Mouse (Mus musculus): ENCODE results near the gene Fam217b. TPM values are rescaled to one million over a fixed set of nuclear protein-coding genes. Genes with fewer than 3 reads are reported as not detected.

The Fam217b gene
- total RNA-seq, 4 experiments from 2014 or later: 2.3 to 5.5 (median 2.6) TPM

GRCm38 (mm10) chr2:178433903-178434302 lies 19.6 kb downstream of the Fam217b start:
- no peak for DNase-seq (ENCODE audit: low spot score in 2 of 2)

GRCm38 (mm10) chr2:178437311-178437710 lies 23.0 kb downstream of the Fam217b start:
- no peak for DNase-seq (ENCODE audit: low spot score in 2 of 2)

GRCm38 (mm10) chr2:178449386-178449785 lies 35.1 kb downstream of the Fam217b start:
- DNase-seq (ENCODE audit: low spot score in 2 of 2): no peak

GRCm38 (mm10) chr2:178450236-178450635 lies 35.9 kb downstream of the Fam217b start:
- no peak for DNase-seq (ENCODE audit: low spot score in 2 of 2)

GRCm38 (mm10) chr2:178450961-178451360 lies 36.6 kb downstream of the Fam217b start:
- DNase-seq (ENCODE audit: low spot score in 2 of 2): no peak

- DNase-seq (ENCODE audit: low spot score in 2 of 2): no peak
Measured at GRCm38 (mm10) chr2:178454664-178455516, 40.6 kb downstream of the Fam217b start.

- DNase-seq (ENCODE audit: low spot score in 2 of 2): no peak
Measured at GRCm38 (mm10) chr2:178457414-178457813, 43.1 kb downstream of the Fam217b start.

- no peak for DNase-seq (ENCODE audit: low spot score in 2 of 2)
Measured at GRCm38 (mm10) chr2:178460353-178460752, 46.0 kb downstream of the Fam217b start.

- DNase-seq (ENCODE audit: low spot score in 2 of 2): no peak
Measured at GRCm38 (mm10) chr2:178471546-178472480, 57.5 kb downstream of the Fam217b start.

- no peak for DNase-seq (ENCODE audit: low spot score in 2 of 2)
Measured at GRCm38 (mm10) chr2:178473916-178474315, 59.6 kb downstream of the Fam217b start.

Other genes starting within 250 kb of the Fam217b start
- not detected for gene Sycp2, start 6.8 kb upstream of the Fam217b start, total RNA-seq (2022)
- gene Ppp1r3d, start 52 bp upstream of the Fam217b start, total RNA-seq (2022): 1 to 10 TPM; 2.9 to 6.2 (median 4.7) TPM
- not detected for gene Cdh26, start 16.0 kb downstream of the Fam217b start, total RNA-seq (2022)